Mouse (Mus musculus) embryo, embryonic 11 days (tissue): Measurements from ENCODE around the gene Sdcbp2.
A peak's percentile ranks its signal among the peaks of the same experiment; 100 is the strongest.
"Not testable (repeated sequence)": the region's sequence is repeated elsewhere in the genome, so short reads cannot be mapped to it uniquely, and the experiment has no call there.

Experiments used
- DNase-seq: peaks from one replicate; pipeline ENCODE4 v3.0.0-alpha.2; 2015

The Sdcbp2 gene

DNA sequence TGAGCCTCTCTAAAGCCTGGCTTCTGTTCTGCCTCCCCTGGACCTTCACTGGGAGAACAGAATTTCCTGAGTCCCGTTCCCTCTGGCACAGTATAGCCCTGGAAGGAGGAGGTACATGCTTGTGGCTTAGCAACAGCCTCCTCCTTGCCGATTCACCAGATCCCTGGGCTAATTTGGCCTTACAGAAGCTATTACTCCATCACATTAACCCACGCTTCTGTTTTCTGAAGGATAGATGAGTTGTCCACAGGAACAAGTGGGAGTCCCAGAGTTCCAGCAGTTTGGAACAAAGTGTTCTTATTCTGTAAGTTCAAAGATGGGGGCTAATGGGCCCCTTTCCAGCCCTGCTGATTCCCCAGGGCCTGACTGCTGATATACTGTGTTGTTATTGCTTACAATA lies 1.2 kb downstream of the Sdcbp2 start:
- DNase-seq = no peak

DNA sequence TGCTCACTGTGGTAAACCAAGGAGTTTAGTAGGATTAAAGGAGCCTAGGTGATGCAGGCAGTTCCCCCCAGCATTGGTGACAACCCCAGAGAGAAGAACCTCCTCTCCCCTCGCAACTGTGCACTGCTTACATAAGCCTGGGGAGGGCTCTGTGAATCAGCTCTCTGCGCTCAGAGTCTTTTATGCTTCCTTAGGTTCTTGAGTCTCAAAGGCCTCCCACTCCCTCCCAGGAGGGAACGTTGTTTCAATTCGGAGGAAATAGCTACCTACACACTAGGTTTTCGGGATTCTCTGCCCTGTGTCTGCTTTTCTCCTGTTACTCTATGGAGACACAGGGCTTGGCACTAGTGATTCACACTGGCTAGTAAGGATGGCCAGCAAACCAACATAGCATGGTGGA lies 2.2 kb downstream of the Sdcbp2 start:
- DNase-seq = no peak

- peak; percentile 74 for DNase-seq
Measured at GRCm38 (mm10) chr2:151575119-151575698, 2.8 kb downstream of the Sdcbp2 start.

- peak; percentile 95 for DNase-seq
Measured at GRCm38 (mm10) chr2:151575699-151576389, 3.4 kb downstream of the Sdcbp2 start.

GRCm38 (mm10) chr2:151579183-151579582 lies 6.8 kb downstream of the Sdcbp2 start:
- DNase-seq = no peak

DNA sequence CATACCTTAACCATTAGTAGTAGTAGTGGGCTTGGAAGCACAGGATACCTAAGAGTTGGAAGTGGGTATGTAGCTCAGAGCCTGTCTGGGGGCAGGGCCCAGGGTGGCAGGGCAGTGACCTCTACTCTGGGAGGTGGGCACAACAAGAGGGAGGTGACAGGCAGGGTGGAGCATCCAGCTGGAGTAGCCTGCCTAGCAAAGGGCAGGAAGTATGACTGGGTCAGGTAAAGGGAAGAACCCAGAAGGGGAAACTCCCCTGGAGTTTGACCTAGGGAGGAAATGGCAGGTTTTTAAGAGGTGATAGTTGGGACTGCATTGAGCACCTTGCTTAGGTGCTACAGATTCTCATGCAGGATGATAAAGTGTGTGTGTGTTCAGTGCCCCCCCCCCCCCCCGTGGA lies 8.5 kb downstream of the Sdcbp2 start:
- no peak for DNase-seq

GRCm38 (mm10) chr2:151585934-151586333 lies 13.5 kb downstream of the Sdcbp2 start:
- no peak for DNase-seq

- DNase-seq = no peak
Measured at GRCm38 (mm10) chr2:151586807-151587206, 14.4 kb downstream of the Sdcbp2 start.

DNA sequence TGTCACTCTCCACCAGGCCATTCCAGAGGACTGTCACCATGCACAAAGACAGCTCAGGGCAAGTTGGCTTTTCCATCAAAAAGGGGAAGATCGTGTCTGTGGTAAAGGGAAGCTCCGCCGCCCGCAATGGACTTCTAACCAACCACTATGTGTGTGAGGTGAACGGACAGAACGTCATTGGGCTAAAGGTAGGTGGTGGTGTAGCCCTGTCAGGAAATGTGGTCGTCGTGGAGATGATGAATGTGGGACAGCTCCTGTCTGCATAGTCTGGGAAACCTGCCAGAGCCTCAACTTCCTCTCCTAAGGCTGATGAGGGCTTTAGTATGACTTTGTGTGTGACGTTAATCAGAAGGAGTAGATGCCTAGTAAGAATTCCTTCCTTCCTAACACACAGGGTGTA lies 14.9 kb downstream of the Sdcbp2 start:
- DNase-seq = no peak

DNA sequence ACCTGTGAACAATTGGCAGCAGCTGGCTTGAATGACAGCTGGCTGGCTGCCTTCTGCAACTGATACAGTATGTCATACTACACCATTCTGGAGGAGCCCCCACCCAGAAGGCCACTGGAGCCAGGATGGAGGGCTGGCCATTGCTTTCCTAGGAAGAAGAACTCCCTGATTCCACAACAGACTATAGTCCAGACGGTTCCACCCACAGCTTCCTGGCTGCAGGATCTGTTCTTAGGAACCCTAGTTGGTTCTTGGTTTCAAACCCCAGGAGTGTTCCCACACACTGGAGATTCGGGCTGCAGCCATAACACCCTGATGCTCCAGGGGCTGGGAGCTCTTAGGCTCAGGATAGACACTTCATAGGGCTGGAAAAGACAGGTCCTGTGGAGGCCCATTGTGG lies 25.6 kb downstream of the Sdcbp2 start:
- DNase-seq = no peak

- DNase-seq = no peak
Measured at GRCm38 (mm10) chr2:151602106-151602505, 29.7 kb downstream of the Sdcbp2 start.

- DNase-seq = peak; percentile 47
Measured at GRCm38 (mm10) chr2:151603630-151604029, 31.2 kb downstream of the Sdcbp2 start.

GRCm38 (mm10) chr2:151605437-151605987 lies 33.1 kb downstream of the Sdcbp2 start:
- peak; percentile 64 for DNase-seq

- no peak for DNase-seq
Measured at GRCm38 (mm10) chr2:151608435-151608834, 36.0 kb downstream of the Sdcbp2 start.

DNA sequence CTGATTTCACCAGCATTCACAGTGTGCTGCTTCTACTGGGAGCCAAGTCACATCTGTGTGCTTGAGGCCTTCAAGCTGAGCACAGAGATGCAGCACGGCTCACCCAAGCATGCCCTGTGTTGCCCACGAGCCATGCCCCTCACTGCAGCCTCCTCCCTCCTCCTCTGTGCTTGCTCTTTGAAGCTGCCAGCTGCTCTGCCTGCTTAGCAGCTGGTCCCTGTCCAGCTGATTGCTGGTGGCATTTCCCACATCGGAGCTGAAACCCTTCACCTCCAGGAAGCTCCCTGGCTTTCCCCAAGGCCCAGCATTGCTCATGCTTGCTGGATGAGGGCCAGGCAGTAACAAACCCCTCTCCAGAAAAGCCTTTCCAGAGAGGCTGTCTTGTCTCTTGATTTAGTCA lies 37.6 kb downstream of the Sdcbp2 start:
- DNase-seq = no peak

- DNase-seq = not testable (repeated sequence)
Measured at GRCm38 (mm10) chr2:151615779-151616178, 43.4 kb downstream of the Sdcbp2 start.

DNA sequence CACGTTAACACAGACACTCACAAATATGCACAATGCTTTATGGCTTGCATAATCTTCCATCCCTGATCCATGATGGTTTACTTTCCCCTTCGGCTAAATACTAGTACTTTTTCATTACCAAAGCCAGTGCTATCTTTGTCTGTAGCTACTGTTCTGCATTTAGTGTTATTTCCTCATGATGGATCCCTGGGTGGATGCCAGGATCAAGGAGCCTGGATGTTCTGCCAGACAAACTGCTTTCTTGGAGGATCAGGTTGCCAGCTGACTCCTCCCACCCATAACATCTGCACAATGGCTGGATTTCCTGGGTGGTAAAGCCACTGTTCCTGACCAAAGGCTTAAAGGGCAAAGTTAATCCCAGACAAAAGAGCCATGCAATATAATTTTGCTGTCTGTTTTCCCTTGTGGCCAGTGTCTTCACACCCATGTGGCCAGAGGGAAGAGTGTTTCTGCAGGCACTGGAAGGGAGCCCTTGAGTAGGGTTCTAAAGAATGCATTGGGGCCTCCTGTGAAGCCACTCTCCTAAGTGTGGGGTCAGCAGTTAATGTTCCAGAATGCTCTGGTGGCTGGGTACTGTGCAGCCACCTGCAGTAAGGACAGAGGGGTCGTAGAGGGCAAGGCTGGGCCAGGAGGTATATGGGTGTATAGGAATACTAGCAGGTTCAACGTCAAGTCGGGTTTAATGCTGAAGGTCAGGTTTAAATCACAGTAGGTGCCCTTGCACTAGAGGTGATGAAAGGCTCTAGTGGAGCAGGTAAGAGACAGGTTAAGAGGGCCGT lies 44.3 kb downstream of the Sdcbp2 start:
- DNase-seq = no peak

DNA sequence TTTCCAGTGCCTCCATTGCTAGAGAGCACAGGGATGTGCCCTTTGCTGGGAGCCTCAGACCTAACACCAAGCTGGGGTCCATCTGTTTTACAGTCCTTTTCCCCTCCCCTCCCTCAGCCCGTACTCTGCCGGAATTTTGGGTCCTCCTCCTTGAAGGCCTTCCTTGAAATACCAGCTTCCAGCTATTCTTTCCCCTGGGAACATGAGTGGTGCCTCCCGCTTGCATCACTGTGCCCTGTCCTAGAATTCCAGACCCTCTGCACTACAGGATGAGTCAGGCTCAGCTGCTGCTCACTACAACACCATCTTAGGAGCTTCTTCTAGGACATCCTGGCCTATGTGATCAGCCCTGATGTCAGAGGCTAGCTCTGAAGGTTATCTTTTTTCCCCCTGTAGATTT lies 51.4 kb downstream of the Sdcbp2 start:
- DNase-seq = no peak

DNA sequence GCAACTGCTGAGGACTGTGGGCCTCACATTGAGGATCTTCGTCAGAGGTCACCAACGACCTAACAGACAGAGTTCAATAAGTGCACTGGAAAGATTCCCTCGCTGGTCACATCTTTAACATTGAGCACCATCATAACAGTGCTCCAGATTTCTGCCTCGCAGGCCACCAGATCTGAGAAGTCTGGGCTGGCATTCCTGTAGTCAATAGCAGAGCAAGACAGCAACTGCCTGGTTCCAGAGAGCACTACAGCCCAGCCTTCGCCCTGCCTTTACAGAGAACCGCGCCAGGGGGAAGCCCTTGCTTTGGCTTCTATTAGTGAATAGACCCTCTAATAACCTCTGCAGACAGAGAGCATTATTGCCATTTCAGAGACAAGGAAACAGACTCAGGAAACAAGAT lies 53.9 kb downstream of the Sdcbp2 start:
- no peak for DNase-seq

- no peak for DNase-seq
Measured at GRCm38 (mm10) chr2:151628011-151628410, 55.6 kb downstream of the Sdcbp2 start.

DNA sequence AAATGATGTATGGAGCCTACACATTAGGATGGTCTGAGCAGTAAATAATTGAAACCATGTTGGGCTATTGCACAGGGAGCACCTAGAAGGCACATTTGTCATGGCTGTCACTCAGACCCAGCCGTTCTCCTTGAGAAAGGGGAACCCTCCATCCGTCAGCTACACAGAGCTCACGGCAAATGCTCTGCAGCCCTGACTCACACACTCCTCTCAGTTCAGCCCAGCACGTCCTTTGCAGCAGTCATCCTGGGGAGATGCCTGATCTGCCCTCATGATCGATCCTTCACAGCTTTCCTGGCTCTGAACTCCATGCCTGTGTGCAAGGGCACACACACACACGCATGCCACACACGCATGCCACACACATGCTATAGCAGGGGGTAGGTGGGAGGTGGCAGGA lies 56.9 kb downstream of the Sdcbp2 start:
- DNase-seq = no peak

DNA sequence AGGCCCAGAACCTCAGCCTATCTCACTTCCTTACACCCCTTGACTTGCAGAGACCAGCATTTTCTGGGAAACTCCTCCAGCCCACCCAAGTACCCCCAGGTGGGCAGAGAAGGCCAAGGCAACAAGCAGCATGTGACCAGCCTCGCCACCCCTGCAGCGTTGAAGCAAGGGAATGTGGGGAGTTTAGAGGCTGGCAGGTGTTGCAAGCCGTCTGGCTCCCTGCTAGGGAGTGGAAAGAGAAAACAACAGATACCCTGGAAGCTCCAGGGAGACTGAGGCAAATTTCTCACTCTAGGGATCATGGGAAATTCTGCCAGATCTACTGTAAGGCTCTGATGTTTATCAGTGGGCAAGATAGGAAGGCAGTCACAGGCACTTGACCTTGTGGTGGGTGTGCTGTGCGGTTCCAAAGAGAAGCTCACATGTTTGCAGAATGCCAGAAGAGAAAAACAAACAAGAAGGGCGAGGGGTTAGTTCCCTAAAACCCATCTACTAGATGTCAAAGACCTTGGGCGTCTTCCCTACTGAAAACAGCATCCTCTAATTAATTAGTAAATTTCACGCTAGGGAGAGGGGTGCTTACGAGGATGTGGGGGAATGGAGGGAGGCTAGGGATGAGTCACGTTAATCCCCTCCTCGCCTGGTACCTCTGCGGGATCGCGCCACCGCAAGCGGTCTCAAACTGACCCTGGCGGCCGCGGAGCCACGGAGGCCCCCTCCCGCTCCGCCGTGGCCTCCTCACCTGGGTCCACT lies 59.2 kb downstream of the Sdcbp2 start:
- no peak for DNase-seq
